Mouse (Mus musculus): ENCODE results near the gene A430078G23Rik.

The A430078G23Rik gene

GRCm38 (mm10) chr8:3411901-3412301, 58.7 kb downstream of the A430078G23Rik start:
- DNase-seq (ENCODE audit: low spot score) = peak; percentile 3

DNA sequence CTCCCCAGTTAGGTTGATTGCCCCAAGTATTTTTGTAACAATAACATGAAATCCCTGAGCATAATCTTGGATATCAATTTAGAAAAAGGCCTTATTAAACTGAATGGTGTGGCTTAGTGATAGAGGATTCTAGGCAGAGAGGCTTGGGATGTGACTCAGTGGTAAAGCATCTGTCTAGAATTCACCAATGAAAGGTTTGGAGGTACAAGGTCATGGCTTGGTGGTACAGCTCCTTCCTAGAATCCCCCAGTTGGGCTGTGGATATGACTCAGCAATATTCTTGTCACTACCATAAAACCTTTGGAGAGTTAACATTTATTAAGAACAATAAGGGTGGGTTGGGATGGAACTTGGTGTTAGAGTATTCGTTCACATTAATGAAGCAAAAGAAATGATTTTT, 59.6 kb downstream of the A430078G23Rik start:
- DNase-seq (ENCODE audit: low spot score) = no peak

GRCm38 (mm10) chr8:3414639-3415190, 61.5 kb downstream of the A430078G23Rik start:
- no peak for DNase-seq (ENCODE audit: low spot score)

GRCm38 (mm10) chr8:3415259-3415658, 62.0 kb downstream of the A430078G23Rik start:
- no peak for DNase-seq (ENCODE audit: low spot score)

DNA sequence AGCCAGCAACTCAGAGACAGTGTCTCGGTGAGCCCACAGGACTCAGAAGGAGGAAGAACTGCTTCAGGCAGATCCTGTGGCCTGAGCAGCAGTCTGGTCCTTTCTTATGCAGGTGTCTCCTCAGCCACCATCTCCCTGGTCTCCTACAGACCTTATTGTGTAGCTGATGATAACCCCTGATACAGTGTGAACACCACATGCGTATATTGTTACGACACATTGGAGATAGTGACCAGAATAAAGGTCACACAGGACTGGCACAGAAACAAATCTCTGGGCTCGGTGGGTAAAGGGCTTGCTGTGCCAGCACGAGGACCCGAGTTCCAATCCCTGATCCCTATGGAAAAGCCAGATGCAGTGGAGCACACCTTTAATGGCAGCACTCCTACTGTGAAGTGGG, 62.4 kb downstream of the A430078G23Rik start:
- no peak for DNase-seq (ENCODE audit: low spot score)

- no peak for DNase-seq (ENCODE audit: low spot score)
These were observed 63.6 kb downstream of the A430078G23Rik start for GRCm38 (mm10) chr8:3416846-3417245.

DNA sequence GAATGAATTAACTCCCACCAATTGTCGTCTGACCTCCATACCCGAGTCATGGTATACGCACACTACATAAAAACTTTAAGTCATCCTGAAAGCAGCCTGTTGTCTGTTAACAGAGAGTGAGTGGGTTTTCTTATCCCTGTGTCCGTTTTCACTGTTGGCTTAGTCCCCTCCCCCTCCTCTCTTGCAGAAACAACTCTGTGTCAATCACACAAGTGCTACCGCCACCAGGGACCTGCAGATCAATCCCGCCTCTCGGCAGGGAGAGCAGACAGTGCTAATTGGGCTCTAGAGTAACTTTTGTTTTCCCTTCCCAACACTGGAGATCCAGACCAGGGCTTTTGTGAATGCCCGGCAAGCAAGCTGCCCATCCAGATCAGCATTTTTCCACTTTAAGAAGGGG, 64.2 kb downstream of the A430078G23Rik start:
- no peak for DNase-seq (ENCODE audit: low spot score)

DNA sequence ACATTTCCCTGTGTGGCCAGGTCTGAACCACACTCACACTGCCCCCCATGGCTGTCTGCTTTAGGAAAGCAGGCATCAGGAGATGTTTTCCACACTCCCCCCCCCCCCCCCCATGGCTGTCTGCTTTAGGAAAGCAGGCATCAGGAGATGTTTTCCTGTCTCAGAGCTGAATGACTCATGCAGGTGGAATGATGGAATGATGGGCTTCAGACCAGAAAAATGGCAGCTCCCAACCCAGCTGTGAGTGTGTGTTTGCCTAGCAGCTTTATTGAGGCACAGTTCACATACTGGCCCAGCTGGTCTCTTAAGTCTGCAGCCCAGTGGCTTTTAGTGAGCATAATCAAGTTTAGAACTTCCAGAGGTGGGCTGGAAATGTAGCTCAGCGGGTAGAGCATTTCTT, 64.9 kb downstream of the A430078G23Rik start:
- no peak for DNase-seq (ENCODE audit: low spot score)

DNA sequence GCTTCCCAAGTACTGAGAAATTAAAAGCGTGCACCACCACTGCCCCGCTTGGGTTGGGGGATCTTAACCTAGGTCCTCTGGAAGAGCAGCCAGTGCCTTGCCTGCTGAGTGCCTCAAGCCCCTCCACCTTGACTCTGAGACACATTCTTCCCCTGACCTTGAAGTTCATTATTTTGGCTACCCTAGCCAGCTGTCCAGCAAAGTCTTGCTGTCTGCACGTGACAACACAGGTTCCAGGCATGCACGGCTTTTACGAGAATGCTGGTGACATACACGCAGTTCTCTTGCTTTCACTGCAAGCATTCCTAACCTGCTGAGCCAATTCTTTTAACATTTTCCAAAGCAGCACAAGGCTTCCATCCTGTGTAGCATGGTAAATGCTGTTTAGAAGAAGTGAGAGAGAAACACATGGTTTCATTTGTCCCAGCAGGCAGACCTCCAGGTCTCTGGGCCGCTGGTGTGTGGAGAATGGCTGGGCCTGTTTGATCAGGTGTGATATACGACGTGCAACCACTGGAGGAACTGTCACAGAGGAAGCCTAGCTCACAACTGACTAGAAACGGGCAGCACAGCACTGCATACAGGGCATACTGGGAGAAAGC, 67.0 kb downstream of the A430078G23Rik start:
- DNase-seq (ENCODE audit: low spot score) = no peak

DNA sequence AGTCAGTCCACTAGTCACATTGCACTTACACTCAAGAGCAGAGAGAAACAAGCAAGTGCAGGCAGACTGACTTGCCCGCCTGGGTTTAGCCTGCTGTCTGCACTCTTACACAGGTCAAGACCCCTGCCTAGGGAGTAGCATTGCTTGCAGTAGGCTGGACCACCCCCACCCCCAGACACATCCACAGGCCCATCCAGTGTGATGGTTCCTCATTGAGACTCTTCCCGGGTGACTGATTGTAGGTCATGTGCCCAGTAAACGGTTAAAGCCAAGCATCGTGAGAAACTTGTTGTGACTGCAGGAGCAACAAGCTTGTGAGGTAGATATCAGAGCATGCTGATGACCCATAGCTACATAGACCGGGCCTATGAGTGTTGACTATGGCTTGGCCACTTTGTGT, 68.3 kb downstream of the A430078G23Rik start:
- DNase-seq (ENCODE audit: low spot score) = no peak

DNA sequence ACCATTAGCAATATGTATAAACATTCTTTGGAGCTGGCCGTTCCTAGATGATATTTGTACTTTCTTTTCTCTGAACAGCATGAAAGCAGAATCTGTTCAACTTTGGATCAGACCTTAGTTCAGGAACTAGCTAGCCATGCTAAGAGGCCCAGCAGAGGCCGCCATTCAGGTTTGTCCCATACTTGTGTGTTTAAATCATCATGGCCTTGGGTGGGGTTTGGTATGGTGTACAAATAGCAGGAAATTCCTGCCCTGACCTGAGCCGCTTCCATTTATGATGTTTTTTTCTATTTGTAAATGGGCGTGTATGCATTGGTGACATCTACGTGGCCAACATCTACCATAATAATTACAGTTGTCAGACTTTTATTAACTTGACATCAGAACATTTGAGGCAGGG, 72.0 kb downstream of the A430078G23Rik start:
- DNase-seq (ENCODE audit: low spot score) = no peak

DNA sequence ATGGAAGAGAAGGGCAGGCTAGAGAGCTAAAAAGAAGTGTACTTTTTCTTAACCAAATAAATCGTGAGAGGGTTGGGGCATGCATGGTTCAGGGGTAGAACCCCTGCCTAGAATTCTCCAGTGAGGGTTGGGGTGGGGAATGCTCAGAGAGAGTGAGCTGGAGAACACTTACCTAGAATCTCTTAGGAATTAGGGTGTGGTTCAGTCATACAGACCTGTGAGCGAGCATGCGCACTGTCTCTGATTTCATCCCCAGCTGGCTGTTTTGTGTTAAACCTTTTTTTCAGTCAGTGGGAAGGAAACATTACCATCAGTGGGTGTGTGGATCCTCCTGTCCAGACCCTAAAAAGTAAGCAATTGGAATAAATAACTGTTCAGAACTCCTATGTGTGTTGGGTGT, 73.0 kb downstream of the A430078G23Rik start:
- DNase-seq (ENCODE audit: low spot score) = no peak

GRCm38 (mm10) chr8:3428426-3428825, 75.2 kb downstream of the A430078G23Rik start:
- DNase-seq (ENCODE audit: low spot score) = no peak

DNA sequence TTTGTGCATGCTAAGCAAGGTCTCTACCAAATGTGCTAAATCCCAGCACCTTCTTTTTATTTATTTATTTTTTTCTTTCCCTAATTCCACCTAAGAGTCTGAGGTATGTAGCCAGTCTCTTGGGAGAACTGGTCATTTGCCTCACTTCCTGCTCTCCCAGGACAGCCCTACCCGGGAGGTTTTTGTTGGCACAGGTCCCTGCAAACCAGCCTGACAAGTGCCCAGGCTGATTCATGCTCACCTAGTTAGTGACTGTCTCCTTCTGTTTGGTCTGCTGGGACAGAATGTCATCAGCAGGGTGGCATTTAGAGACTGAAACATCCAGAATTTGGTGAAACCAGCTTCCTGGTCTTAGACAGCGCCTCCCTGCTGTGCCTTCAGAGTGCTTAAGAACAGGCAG, 76.8 kb downstream of the A430078G23Rik start:
- DNase-seq (ENCODE audit: low spot score) = no peak

GRCm38 (mm10) chr8:3431113-3431512, 77.9 kb downstream of the A430078G23Rik start:
- DNase-seq (ENCODE audit: low spot score) = no peak

DNA sequence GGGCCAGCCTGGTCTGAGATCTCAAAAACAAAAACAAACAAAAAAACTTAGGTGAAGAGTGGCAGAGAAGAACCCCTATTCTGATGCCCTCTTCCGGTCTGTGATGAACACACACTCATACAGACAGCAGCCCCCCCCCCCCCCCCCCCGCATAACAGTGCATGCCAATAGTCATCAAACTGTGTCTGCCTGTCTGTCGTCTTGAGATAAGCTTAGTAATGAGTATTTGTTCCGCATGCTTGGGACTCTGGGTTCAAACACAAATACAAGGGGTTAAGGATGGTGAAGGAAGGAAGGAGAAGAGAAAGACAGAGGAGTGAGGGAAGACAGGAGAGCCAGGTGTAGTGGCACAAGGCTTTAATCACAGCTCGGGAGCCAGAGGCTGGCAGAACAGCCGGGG, 83.3 kb downstream of the A430078G23Rik start:
- DNase-seq (ENCODE audit: low spot score) = no peak

DNA sequence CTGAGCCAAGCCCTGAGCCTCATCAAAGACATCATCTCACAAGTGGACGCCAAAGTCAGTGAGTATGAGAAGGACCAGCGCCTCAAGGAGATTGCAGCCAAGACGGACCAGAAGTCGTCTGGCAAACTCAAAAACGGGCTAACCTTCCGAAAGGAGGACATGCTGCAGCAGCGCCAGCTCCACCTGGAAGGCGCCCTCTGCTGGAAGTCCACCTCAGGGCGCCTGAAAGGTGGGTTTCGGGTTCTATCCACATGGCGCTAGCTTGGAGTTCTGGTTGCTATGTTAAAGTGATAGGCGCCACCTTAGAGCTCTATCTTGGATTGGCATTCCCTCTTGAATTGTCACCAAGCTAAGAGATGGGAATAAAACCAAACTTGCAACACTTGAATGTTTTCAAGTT, 86.3 kb downstream of the A430078G23Rik start:
- DNase-seq (ENCODE audit: low spot score) = no peak

Measured in spleen, adult 12 weeks (tissue).